Mouse (Mus musculus): ENCODE results near the gene Utf1. TPM values are rescaled to one million over a fixed set of nuclear protein-coding genes. Genes with fewer than 3 reads are reported as not detected.

Utf1 gene
- not detected in 2 replicates for polyA plus RNA-seq (2014; fragmentation: Nextera tagmentation; extraction: Ambion mirVana)

DNA sequence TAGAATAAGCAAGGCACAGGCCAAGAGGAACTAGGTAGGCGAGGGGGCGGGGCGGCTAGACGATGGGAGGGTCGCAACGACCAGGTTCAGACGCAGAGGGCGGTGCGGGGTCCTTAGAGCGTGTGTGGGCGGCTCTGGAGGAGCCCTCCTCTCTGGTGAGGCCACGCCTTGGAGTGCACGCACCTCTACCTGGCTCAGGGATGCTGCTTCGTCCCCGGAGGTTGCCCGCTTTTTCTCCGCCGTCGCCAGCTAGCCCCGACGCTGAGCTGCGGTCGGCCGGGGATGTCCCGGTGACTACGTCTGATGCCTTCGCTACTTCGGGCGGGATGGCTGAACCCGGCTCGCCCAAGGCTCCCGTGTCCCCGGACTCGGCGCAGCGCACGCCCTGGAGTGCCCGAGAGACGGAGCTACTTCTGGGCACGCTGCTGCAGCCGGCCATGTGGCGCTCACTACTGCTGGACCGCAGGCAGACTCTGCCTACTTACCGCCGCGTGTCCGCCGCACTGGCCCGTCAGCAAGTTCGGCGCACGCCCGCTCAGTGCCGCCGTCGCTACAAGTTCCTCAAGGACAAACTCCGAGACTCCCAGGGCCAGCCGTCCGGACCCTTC lies at the start of gene Utf1:
Gene Utf1 (plus strand): TSS at position 116 of the 608 bp plus-strand sequence.
- Histone ChIP-seq H3K4me1 (ENCODE audit: control insufficient read depth, insufficient read depth, low read length) (0 out of 2 replicates have a peak, but pooled peaks cover 2% of the 10 kb centered on the region), H3K4me2 (peak within 1 kb of the TSS; percentile 36), H3K9me3 (ENCODE audit: control insufficient read depth, low read length) (no peaks in the 10 kb centered on the region), H3K9ac (ENCODE audit: low read length) (no peak within 1 kb of the TSS), H3K27ac (ENCODE audit: low read depth, low read length) (no peak within 1 kb of the TSS), H3K27me3 (ENCODE audit: control insufficient read depth, insufficient read depth, low read length) (peaks cover 71% of the 10 kb centered on the region), H3K36me3 (ENCODE audit: control insufficient read depth, insufficient read depth, low read length) (no peaks in the 10 kb centered on the region), H3K4me3 (ENCODE audit: low read depth, low read length) (peak within 1 kb of the TSS; percentile 31)
- peak; percentile 94 for DNase-seq (ENCODE audit: low spot score, missing footprints)
- under 1% methylated on average over 58 of the region's 59 CpGs for WGBS
- ATAC-seq (ENCODE audit: low FRiP score) = peak; percentile 52; the same call in 1 of the 2 replicates

DNA sequence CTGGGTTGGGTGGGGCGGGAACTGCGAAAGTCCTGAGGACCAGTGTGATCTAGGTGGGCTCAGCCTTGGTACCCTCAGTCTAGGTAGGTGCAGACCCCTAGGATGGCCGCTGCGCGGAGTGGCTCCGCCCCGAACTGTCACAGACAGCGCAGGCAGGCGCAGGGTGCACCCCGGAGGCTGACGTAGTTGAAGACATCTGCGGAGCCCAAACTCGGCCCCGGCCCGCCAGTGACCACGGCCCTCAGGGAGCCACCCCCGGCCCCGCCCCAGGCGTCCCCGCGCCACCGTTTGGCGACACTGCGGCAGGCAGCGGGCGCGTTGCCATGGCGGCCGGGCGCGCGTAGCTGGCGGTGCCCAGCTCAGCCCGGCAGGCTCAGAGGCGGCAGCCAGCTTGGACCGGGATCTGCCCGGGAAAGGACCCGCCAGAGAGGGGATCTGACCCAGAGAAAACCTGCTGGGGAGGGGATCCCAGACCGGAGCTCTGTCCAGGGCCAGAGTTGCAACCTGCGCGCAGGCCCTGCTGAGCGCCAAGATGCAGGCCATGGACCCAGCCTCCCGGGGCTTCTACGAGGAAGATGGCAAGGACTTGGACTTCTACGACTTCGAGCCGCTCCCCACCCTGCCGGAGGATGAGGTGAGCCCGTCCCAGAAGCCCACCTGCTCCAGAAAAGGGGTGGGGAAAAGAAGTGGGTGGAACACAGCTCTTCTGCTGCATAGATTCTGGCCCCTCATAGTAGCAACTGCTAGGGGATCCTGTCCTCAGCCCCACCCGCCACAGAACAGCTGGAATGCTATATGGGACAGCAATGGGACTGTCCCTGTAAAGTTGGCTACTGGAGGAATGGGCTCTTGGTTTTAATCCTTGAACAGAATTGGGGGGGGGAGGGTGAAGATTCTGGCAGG lies 48.7 kb upstream of the Utf1 start, which contains the start of gene Kndc1:
Gene Kndc1 (plus strand): TSS at position 42 of the 903 bp plus-strand sequence.
- no peak within 1 kb of the TSS for H3K27ac ChIP-seq (ENCODE audit: low read depth, low read length)
- H3K4me2 ChIP-seq = peak within 1 kb of the TSS; percentile 86
- peak; percentile 85 for ATAC-seq (ENCODE audit: low FRiP score)
- peak within 1 kb of the TSS; percentile 57 for H3K9ac ChIP-seq (ENCODE audit: low read length)
- DNase-seq (ENCODE audit: low spot score, missing footprints) = peak; percentile 92
- peaks cover 29% of the 10 kb centered on the region for H3K27me3 ChIP-seq (ENCODE audit: control insufficient read depth, insufficient read depth, low read length)
- H3K4me1 ChIP-seq (ENCODE audit: control insufficient read depth, insufficient read depth, low read length) = no peaks in the 10 kb centered on the region
- 2% methylated on average over 47 of the region's 50 CpGs for WGBS
- H3K36me3 ChIP-seq (ENCODE audit: control insufficient read depth, insufficient read depth, low read length) = no peaks in the 10 kb centered on the region
- peak within 1 kb of the TSS; percentile 43 for H3K4me3 ChIP-seq (ENCODE audit: low read depth, low read length)
- no peaks in the 10 kb centered on the region for H3K9me3 ChIP-seq (ENCODE audit: control insufficient read depth, low read length)

DNA sequence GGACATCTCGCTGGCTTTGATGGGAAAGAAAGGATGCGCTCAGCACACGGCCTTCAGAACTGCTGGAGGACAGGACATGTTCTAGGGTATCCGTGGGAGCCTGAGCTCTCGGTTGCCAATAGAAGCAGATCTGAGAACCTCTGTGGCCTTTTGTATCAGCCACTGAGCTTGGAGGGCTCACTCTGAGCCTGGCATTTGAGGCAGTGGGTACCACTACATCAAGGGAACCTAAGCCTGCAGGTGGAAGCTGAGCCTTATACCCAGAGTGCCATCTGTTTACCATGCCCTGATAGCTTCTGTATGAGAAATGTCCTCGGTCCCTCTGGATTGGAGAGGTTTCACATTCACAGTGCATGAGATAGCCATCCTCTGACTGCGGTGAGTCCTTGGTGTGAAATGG lies 47.3 kb upstream of the Utf1 start:
- peaks cover 29% of the 10 kb centered on the region for H3K27me3 ChIP-seq (ENCODE audit: control insufficient read depth, insufficient read depth, low read length)
- no peak overlapping the region for H3K27ac ChIP-seq (ENCODE audit: low read depth, low read length)
- H3K4me3 ChIP-seq (ENCODE audit: low read depth, low read length) = no peak overlapping the region
- H3K9ac ChIP-seq (ENCODE audit: low read length) = no peak overlapping the region
- 83% methylated on average over 7 of the region's 7 CpGs for WGBS
- no peaks in the 10 kb centered on the region for H3K36me3 ChIP-seq (ENCODE audit: control insufficient read depth, insufficient read depth, low read length)
- no peaks in the 10 kb centered on the region for H3K9me3 ChIP-seq (ENCODE audit: control insufficient read depth, low read length)
- H3K4me1 ChIP-seq (ENCODE audit: control insufficient read depth, insufficient read depth, low read length) = no peaks in the 10 kb centered on the region
- DNase-seq (ENCODE audit: low spot score, missing footprints) (peak; percentile 68), ATAC-seq (ENCODE audit: low FRiP score) (no peak)
- no peak overlapping the region for H3K4me2 ChIP-seq

DNA sequence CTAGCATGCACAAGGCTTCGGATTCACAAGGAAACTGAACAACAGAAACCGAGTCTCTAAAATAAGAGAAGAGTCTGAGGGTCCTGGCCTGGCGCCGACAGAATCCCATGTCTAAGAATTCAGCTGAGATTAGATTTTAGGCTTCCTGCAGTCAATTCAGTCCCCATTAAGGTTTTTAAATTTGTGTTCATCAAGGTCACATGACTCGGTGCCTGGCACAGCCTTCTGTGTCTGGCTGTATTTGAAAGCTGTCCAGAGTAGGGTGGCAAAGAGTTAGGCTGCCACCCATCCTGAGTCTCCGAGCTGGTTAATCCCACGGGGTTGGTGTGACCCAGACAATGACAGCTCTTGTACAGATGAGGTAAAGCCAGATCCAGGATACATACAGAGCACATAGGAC lies 46.8 kb upstream of the Utf1 start:
- peaks cover 29% of the 10 kb centered on the region for H3K27me3 ChIP-seq (ENCODE audit: control insufficient read depth, insufficient read depth, low read length)
- H3K36me3 ChIP-seq (ENCODE audit: control insufficient read depth, insufficient read depth, low read length) = no peaks in the 10 kb centered on the region
- DNase-seq (ENCODE audit: low spot score, missing footprints) (peak; percentile 21), ATAC-seq (ENCODE audit: low FRiP score) (no peak)
- H3K9ac ChIP-seq (ENCODE audit: low read length) = no peak overlapping the region
- no peak overlapping the region for H3K4me2 ChIP-seq
- H3K4me1 ChIP-seq (ENCODE audit: control insufficient read depth, insufficient read depth, low read length) = no peaks in the 10 kb centered on the region
- WGBS = 85% methylated on average over 7 of the region's 7 CpGs
- no peak overlapping the region for H3K4me3 ChIP-seq (ENCODE audit: low read depth, low read length)
- H3K27ac ChIP-seq (ENCODE audit: low read depth, low read length) = no peak overlapping the region
- H3K9me3 ChIP-seq (ENCODE audit: control insufficient read depth, low read length) = no peaks in the 10 kb centered on the region

DNA sequence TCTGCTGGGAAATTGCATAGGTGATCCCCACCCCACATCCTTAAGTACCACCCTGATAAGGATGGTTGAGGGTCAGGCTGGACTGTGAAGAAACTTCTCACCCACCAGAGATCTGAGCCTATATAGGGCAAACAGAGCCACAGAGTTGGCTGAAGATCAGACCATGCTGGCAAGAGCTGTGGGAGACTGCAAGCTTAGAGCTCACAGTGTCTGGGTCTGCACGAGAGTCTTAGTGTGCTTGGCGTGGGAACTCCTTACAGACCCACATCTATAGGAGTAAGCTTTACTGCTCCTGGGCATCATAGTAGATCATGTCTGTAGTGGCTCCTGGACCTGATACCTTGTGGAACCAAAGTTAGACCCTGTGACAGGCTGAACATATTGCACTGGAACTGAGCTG lies 45.0 kb upstream of the Utf1 start:
- peak; percentile 65 for DNase-seq (ENCODE audit: low spot score, missing footprints)
- Histone ChIP-seq H3K4me2 (no peak overlapping the region), H3K4me3 (ENCODE audit: low read depth, low read length) (no peak overlapping the region), H3K36me3 (ENCODE audit: control insufficient read depth, insufficient read depth, low read length) (no peaks in the 10 kb centered on the region), H3K9ac (ENCODE audit: low read length) (no peak overlapping the region), H3K27me3 (ENCODE audit: control insufficient read depth, insufficient read depth, low read length) (peaks cover 24% of the 10 kb centered on the region), H3K9me3 (ENCODE audit: control insufficient read depth, low read length) (no peaks in the 10 kb centered on the region), H3K4me1 (ENCODE audit: control insufficient read depth, insufficient read depth, low read length) (no peaks in the 10 kb centered on the region), H3K27ac (ENCODE audit: low read depth, low read length) (no peak overlapping the region)
- ATAC-seq (ENCODE audit: low FRiP score) = no peak
- 86% methylated on average over 2 of the region's 2 CpGs for WGBS

DNA sequence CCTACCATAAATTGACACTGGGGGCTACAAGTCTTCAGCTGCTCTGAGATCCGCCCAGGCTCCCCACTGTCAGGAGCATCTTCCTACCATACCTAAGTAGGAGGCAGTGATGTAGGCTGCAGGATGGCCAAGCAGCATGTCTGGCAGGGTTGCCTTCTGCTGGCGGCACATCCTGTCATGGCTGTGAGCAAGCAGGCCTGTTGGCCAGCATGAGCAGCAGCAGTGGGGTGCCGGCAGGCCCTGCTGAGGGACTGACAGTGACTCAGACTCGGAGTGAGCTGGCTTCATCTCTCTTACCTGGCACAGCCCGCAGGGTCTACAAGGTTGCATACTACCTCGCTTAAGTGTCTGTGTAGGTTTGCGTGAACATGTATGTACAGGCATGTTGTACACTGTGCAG lies 44.1 kb upstream of the Utf1 start:
- Histone ChIP-seq H3K9ac (ENCODE audit: low read length) (no peak overlapping the region), H3K36me3 (ENCODE audit: control insufficient read depth, insufficient read depth, low read length) (no peaks in the 10 kb centered on the region), H3K27ac (ENCODE audit: low read depth, low read length) (no peak overlapping the region), H3K4me1 (ENCODE audit: control insufficient read depth, insufficient read depth, low read length) (no peaks in the 10 kb centered on the region), H3K27me3 (ENCODE audit: control insufficient read depth, insufficient read depth, low read length) (peaks cover 15% of the 10 kb centered on the region), H3K9me3 (ENCODE audit: control insufficient read depth, low read length) (no peaks in the 10 kb centered on the region), H3K4me2 (no peak overlapping the region), H3K4me3 (ENCODE audit: low read depth, low read length) (no peak overlapping the region)
- DNase-seq (ENCODE audit: low spot score, missing footprints) (peak; percentile 69), ATAC-seq (ENCODE audit: low FRiP score) (no peak)
- 84% methylated on average over 7 of the region's 7 CpGs for WGBS

DNA sequence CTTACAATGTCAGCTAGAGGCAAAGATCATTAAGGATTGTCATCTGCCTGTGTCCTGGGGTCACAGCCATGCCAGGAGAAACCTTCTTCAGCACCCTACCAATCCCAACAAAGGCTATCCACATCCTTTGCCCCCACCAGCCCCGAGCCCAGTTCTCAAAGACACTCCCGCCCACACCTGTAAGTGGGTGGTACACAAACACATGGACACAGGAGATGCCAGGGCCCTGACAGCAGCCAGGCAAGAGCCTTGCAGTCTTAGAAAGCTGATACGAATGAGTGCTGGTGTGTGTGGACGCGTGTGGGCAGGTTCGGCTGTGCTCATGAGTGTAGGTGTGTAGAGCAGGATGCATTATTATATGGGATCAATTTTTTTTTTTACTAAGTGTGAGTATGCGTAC lies 43.1 kb upstream of the Utf1 start:
- no peak for ATAC-seq (ENCODE audit: low FRiP score)
- WGBS = 90% methylated on average over 7 of the region's 7 CpGs

DNA sequence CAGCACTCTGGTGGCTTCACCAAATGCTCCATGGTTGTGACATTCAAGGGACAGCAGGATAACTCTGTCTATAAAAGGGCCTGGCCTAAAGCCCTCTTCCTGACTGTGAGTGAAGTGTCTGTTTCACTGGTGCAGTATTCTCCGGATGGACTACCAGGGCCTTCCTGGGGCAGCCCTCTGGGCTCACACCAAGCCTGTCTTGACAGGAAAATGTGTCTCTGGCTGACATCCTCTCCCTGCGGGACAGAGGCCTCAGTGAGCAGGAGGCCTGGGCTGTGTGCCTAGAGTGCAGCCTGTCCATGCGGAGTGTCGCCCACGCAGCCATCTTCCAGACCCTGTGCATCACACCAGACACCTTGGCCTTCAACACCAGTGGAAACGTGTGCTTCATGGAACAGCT lies 42.7 kb upstream of the Utf1 start:
- 94% methylated on average over 6 of the region's 6 CpGs for WGBS
- H3K9ac ChIP-seq (ENCODE audit: low read length) = no peak overlapping the region
- ATAC-seq (ENCODE audit: low FRiP score) (no peak), DNase-seq (ENCODE audit: low spot score, missing footprints) (peak; percentile 12)
- H3K36me3 ChIP-seq (ENCODE audit: control insufficient read depth, insufficient read depth, low read length) = no peaks in the 10 kb centered on the region
- no peak overlapping the region for H3K4me3 ChIP-seq (ENCODE audit: low read depth, low read length)
- no peak overlapping the region for H3K4me2 ChIP-seq
- H3K4me1 ChIP-seq (ENCODE audit: control insufficient read depth, insufficient read depth, low read length) = no peaks in the 10 kb centered on the region; the same call in 1 of the 2 replicates
- H3K27me3 ChIP-seq (ENCODE audit: control insufficient read depth, insufficient read depth, low read length) = peaks cover 1% of the 10 kb centered on the region
- H3K9me3 ChIP-seq (ENCODE audit: control insufficient read depth, low read length) = no peaks in the 10 kb centered on the region
- no peak overlapping the region for H3K27ac ChIP-seq (ENCODE audit: low read depth, low read length)

More for the DNA sequence above, 43.1 kb upstream of the Utf1 start:
- Histone ChIP-seq H3K9ac (ENCODE audit: low read length) (no peak overlapping the region), H3K27ac (ENCODE audit: low read depth, low read length) (no peak overlapping the region), H3K27me3 (ENCODE audit: control insufficient read depth, insufficient read depth, low read length) (peaks cover 6% of the 10 kb centered on the region), H3K4me1 (ENCODE audit: control insufficient read depth, insufficient read depth, low read length) (no peaks in the 10 kb centered on the region; the same call in 1 of the 2 replicates), H3K4me2 (no peak overlapping the region), H3K36me3 (ENCODE audit: control insufficient read depth, insufficient read depth, low read length) (no peaks in the 10 kb centered on the region), H3K4me3 (ENCODE audit: low read depth, low read length) (no peak overlapping the region), H3K9me3 (ENCODE audit: control insufficient read depth, low read length) (no peaks in the 10 kb centered on the region)
- DNase-seq (ENCODE audit: low spot score, missing footprints) = no peak

DNA sequence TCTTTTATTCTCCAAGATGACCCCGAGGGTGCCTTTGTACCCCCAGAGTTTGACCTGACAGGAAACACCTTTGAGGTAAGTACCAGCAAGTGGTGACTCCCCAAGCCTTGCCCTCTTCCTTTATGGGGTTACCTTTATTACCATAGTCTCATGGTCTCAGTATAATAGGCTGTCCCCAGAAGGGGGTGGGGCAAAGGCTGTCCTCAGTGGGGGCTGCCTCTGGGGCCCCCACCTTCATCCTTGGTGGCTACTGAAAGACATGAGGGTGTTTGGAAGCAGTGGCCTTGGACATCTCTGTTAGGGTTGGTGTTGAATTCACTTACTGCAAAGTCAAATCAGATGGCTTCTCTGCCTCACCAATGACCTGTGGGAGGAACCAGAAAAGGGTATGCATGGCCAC lies 41.6 kb upstream of the Utf1 start:
- H3K36me3 ChIP-seq (ENCODE audit: control insufficient read depth, insufficient read depth, low read length) = no peaks in the 10 kb centered on the region
- peak; percentile 51 for DNase-seq (ENCODE audit: low spot score, missing footprints)
- 25% methylated on average over 1 of the region's 1 CpGs for WGBS
- no peak overlapping the region for H3K4me2 ChIP-seq
- no peak overlapping the region for H3K27ac ChIP-seq (ENCODE audit: low read depth, low read length)
- H3K9ac ChIP-seq (ENCODE audit: low read length) = no peak overlapping the region
- no peaks in the 10 kb centered on the region; the same call in 1 of the 2 replicates for H3K4me1 ChIP-seq (ENCODE audit: control insufficient read depth, insufficient read depth, low read length)
- no peak overlapping the region for H3K4me3 ChIP-seq (ENCODE audit: low read depth, low read length)
- no peaks in the 10 kb centered on the region for H3K9me3 ChIP-seq (ENCODE audit: control insufficient read depth, low read length)
- no peaks in the 10 kb centered on the region; the same call in 1 of the 2 replicates for H3K27me3 ChIP-seq (ENCODE audit: control insufficient read depth, insufficient read depth, low read length)
- no peak for ATAC-seq (ENCODE audit: low FRiP score)

All from midbrain, embryonic 11.5 days (tissue).